Mouse (Mus musculus) lung, adult 10 weeks (tissue): Measurements from ENCODE around the gene Pcdh9. TPM values are rescaled to one million over a fixed set of nuclear protein-coding genes. Genes with fewer than 3 reads are reported as not detected.

Experiments used
- polyA plus RNA-seq: library from polyadenylated mRNA; stranded (reverse); fragments of 350-450 nt; fragmentation: Illumina TruSeq; extraction: RNeasy Lipid Tissue Mini Kit (QIAGEN cat#74804); gene quantifications from one replicate; pipeline ENCODE4 v1.2.3, GENCODE M21; 2014; ENCODE audit warnings: low read depth, low replicate concordance; ENCODE audit not compliant: insufficient read depth

Gene Pcdh9
- 0.14 TPM for polyA plus RNA-seq

GRCm38 (mm10) chr14:93890519-93891370, at the start of gene Pcdh9:
TSS of gene Pcdh9 (minus strand) at chr14:93890679.

